Mouse (Mus musculus) midbrain, postnatal 0 days (tissue): ENCODE measurements at regions not wholly inside any gene's neighbourhood (a gene's known extent, or its start where the extent isn't known, plus 50 kb on each side); places are given as distances from the start of the nearest gene placed in this dataset.
A peak's percentile ranks its signal among the peaks of the same experiment; 100 is the strongest.

Source experiments
- ATAC-seq: fragments of 200-750 bp; cut with Nextera tagmentation; 2 replicates; pipeline ENCODE4 v1.8.0; 2017; ENCODE audit warnings: moderate number of reproducible peaks, mild to moderate bottlenecking, moderate TSS enrichment, moderate library complexity; ENCODE audit not compliant: low FRiP score
- DNase-seq: peaks from one replicate; pipeline ENCODE4 v3.0.0-alpha.2; 2015; ENCODE audit warnings: low spot score
- H3K27ac ChIP-seq: fragments of 300-500 bp; sonication (generic); 2 replicates; pipeline ENCODE4 v1.5.1; 2014; ENCODE audit warnings: low read depth, mild to moderate bottlenecking, low read length, mixed read lengths
- H3K27me3 ChIP-seq: fragments of 300-500 bp; sonication (generic); 2 replicates; pipeline ENCODE4 v1.6.1; 2014; ENCODE audit warnings: low read length, control low read depth, mixed read lengths; ENCODE audit not compliant: insufficient read depth
- H3K36me3 ChIP-seq: fragments of 300-500 bp; sonication (generic); 2 replicates; pipeline ENCODE4 v1.6.1; 2014; ENCODE audit warnings: low read length, control low read depth, mixed read lengths; ENCODE audit not compliant: insufficient read depth
- H3K4me1 ChIP-seq: fragments of 300-500 bp; sonication (generic); 2 replicates; pipeline ENCODE4 v1.6.1; 2014; ENCODE audit warnings: mild to moderate bottlenecking, control low read depth, antibody characterized with exemption, low read length, mixed read lengths; ENCODE audit not compliant: insufficient read depth
- H3K4me2 ChIP-seq: fragments of 300-500 bp; sonication (generic); 2 replicates; pipeline ENCODE4 v1.6.1; 2014; ENCODE audit warnings: low read depth, mild to moderate bottlenecking, low read length, mixed read lengths; ENCODE audit not compliant: poor library complexity, severe bottlenecking
- H3K4me3 ChIP-seq: fragments of 300-500 bp; sonication (generic); 2 replicates; pipeline ENCODE4 v1.5.1; 2014; ENCODE audit warnings: low read depth, mild to moderate bottlenecking, low read length, moderate library complexity
- H3K9ac ChIP-seq: fragments of 300-500 bp; sonication (generic); replicated peaks from 2 replicates; pipeline ENCODE4 v1.6.1; 2014; ENCODE audit warnings: mild to moderate bottlenecking, low read length, moderate library complexity, mixed read lengths; ENCODE audit not compliant: poor library complexity, severe bottlenecking
- H3K9me3 ChIP-seq: fragments of 300-500 bp; sonication (generic); 2 replicates; pipeline ENCODE4 v1.6.1; 2016; ENCODE audit warnings: low read length, control low read depth
- CTCF ChIP-seq: IDR thresholded peaks from 2 replicates; pipeline ENCODE4 v1.5.1; 2016; ENCODE audit warnings: antibody characterized with exemption, mild to moderate bottlenecking
- WGBS: fragments of 180-500 bp; shearing (Covaris S2); extraction: QIAGEN DNeasy Blood & Tissue Kit; methylation state at CpG from one replicate; pipeline ENCODE4 v1.1.7; 2014; 5-methylcytosine and 5-hydroxymethylcytosine counted together

DNA sequence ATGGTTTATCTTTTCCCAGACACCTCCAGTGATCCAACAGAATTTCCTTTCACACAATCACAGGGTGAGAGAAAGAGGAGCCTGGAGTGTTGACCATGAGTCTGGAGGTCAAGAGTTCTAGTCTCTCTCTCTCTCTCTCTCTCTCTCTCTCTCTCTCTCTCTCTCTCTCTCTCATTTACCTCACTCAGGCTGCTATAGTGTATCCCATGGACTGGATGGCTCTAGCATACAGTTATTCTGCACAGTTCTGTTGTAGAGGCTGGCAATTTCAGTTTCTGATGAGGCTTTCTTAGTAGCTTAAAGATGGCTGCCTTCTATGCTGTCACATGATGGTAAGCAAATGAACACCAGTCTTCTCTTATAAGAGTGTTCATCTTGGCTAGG lies 72.0 kb downstream of the Gm12728 start:
- no peak overlapping the region for H3K9ac ChIP-seq
- H3K9me3 ChIP-seq = no peaks in the 10 kb centered on the region
- H3K27me3 ChIP-seq = no peaks in the 10 kb centered on the region
- ATAC-seq = no peak
- no peaks in the 10 kb centered on the region for H3K4me1 ChIP-seq
- H3K4me2 ChIP-seq = no peak overlapping the region
- no peaks in the 10 kb centered on the region for H3K36me3 ChIP-seq
- no peak for DNase-seq
- H3K4me3 ChIP-seq = no peak overlapping the region
- no peak for TF ChIP-seq CTCF
- H3K27ac ChIP-seq = no peak overlapping the region

GRCm38 (mm10) chr4:105870512-105870911 lies 80.8 kb downstream of the Gm12728 start:
- DNase-seq (no peak), ATAC-seq (no peak)
- TF ChIP-seq CTCF = no peak
- WGBS = 75% methylated on average over 3 of the region's 3 CpGs
- H3K27me3 ChIP-seq = no peaks in the 10 kb centered on the region
- no peak overlapping the region for H3K4me3 ChIP-seq
- no peak overlapping the region for H3K9ac ChIP-seq
- no peaks in the 10 kb centered on the region for H3K36me3 ChIP-seq
- H3K9me3 ChIP-seq = no peaks in the 10 kb centered on the region
- H3K27ac ChIP-seq = no peak overlapping the region
- no peaks in the 10 kb centered on the region for H3K4me1 ChIP-seq
- no peak overlapping the region for H3K4me2 ChIP-seq

DNA sequence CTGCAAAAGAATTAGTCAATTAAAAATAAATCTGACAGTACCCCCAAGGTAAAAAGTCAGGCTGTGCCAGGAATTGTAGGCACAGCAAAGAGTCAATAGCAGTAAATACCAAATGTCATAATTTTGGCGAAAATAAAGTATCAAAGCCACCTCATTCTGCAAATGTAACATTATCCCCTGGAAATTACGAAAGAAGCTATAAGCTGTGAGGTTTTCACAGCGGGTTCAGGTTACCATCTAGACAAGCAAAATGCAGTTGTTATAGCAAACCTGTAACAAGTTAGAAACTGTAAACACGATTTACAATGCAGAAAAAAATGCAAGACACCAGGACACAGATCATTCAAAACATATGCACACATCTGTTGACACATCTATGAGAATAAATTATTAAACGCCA lies 87.6 kb downstream of the Gm12728 start:
- ATAC-seq = no peak
- H3K4me3 ChIP-seq = no peak overlapping the region
- TF ChIP-seq CTCF = no peak
- H3K4me2 ChIP-seq = no peak overlapping the region
- no peak overlapping the region for H3K9ac ChIP-seq
- no peak overlapping the region for H3K27ac ChIP-seq
- no peaks in the 10 kb centered on the region for H3K4me1 ChIP-seq
- no peaks in the 10 kb centered on the region for H3K36me3 ChIP-seq
- no peak for DNase-seq
- 85% methylated on average over 5 of the region's 5 CpGs for WGBS
- no peaks in the 10 kb centered on the region for H3K9me3 ChIP-seq
- no peaks in the 10 kb centered on the region for H3K27me3 ChIP-seq

GRCm38 (mm10) chr4:105879891-105880290 lies 90.2 kb downstream of the Gm12728 start:
- Histone ChIP-seq H3K9ac (no peak overlapping the region), H3K27ac (no peak overlapping the region), H3K4me2 (no peak overlapping the region), H3K27me3 (no peaks in the 10 kb centered on the region), H3K36me3 (no peaks in the 10 kb centered on the region), H3K4me3 (no peak overlapping the region), H3K9me3 (no peaks in the 10 kb centered on the region), H3K4me1 (no peaks in the 10 kb centered on the region)
- ATAC-seq (no peak), DNase-seq (no peak)
- WGBS = 86% methylated on average over 3 of the region's 3 CpGs
- TF ChIP-seq CTCF = no peak

GRCm38 (mm10) chr4:105884791-105885190 lies 95.1 kb downstream of the Gm12728 start:
- no peak overlapping the region for H3K4me2 ChIP-seq
- H3K4me3 ChIP-seq = no peak overlapping the region

GRCm38 (mm10) chr4:105891438-105891837 lies 101.8 kb downstream of the Gm12728 start:
- Histone ChIP-seq H3K36me3 (no peaks in the 10 kb centered on the region), H3K27me3 (no peaks in the 10 kb centered on the region), H3K4me1 (no peaks in the 10 kb centered on the region), H3K4me2 (no peak overlapping the region), H3K9me3 (no peaks in the 10 kb centered on the region), H3K27ac (no peak overlapping the region), H3K9ac (no peak overlapping the region), H3K4me3 (no peak overlapping the region)
- WGBS = 89% methylated on average over 4 of the region's 4 CpGs
- TF ChIP-seq CTCF = no peak
- DNase-seq (no peak), ATAC-seq (no peak)

More at GRCm38 (mm10) chr4:105884791-105885190, 95.1 kb downstream of the Gm12728 start:
- H3K27ac ChIP-seq = no peak overlapping the region
- no peaks in the 10 kb centered on the region for H3K36me3 ChIP-seq
- H3K4me1 ChIP-seq = no peaks in the 10 kb centered on the region
- no peak overlapping the region for H3K9ac ChIP-seq
- no peaks in the 10 kb centered on the region for H3K27me3 ChIP-seq
- no peak for TF ChIP-seq CTCF
- H3K9me3 ChIP-seq = no peaks in the 10 kb centered on the region
- ATAC-seq (no peak), DNase-seq (peak; percentile 1)
- WGBS = 47% methylated on average over 3 of the region's 3 CpGs
